ENCODE assay signal across 7 mouse cellular contexts in genomic region chr6:116980349-116980995, GRCm38 (mm10).
A peak's percentile ranks its signal among the peaks of the same experiment; 100 is the strongest.
DNase-seq lines count a peak whose midpoint lies in the region; ATAC-seq lines count a peak whose summit lies in the region.

No protein-coding gene starts in this region.

- WGBS in midbrain, embryonic 10.5 days = 10% methylated on average over 10 of the region's 10 CpGs
- WGBS in midbrain, embryonic 13.5 days = 12% methylated on average over 10 of the region's 10 CpGs
- WGBS in embryonic facial prominence, embryonic 11.5 days = 5% methylated on average over 10 of the region's 10 CpGs
- WGBS in heart, embryonic 16.5 days = 2% methylated on average over 10 of the region's 10 CpGs
- 4% methylated on average over 10 of the region's 10 CpGs for WGBS in limb, embryonic 13.5 days

- ATAC-seq in midbrain, embryonic 13.5 days = no peak
- ATAC-seq in embryonic facial prominence, embryonic 11.5 days (replicated peaks; ENCODE audit: insufficient number of reproducible peaks, low FRiP score, low TSS enrichment, low read depth) = peak; percentile 67
- peak; percentile 79 for ATAC-seq in heart, embryonic 16.5 days (replicated peaks; ENCODE audit: extremely low read depth, insufficient read depth, low FRiP score)
- ATAC-seq in limb, embryonic 13.5 days (ENCODE audit: low FRiP score, low read depth) = peak; percentile 80

- no peaks in the 10 kb centered on the region for H3K36me3 ChIP-seq in midbrain, embryonic 10.5 days
- no peaks in the 10 kb centered on the region for H3K36me3 ChIP-seq in midbrain, embryonic 13.5 days
- H3K36me3 ChIP-seq in embryonic facial prominence, embryonic 11.5 days (replicated peaks; ENCODE audit: control insufficient read depth, insufficient read depth, low read depth, low read length) = no peaks in the 10 kb centered on the region
- H3K36me3 ChIP-seq in heart, embryonic 16.5 days (ENCODE audit: control insufficient read depth, insufficient read depth) = no peaks in the 10 kb centered on the region
- H3K36me3 ChIP-seq in limb, embryonic 13.5 days = no peaks in the 10 kb centered on the region

- H3K4me3 ChIP-seq in midbrain, embryonic 10.5 days = no peak overlapping the region
- H3K4me3 ChIP-seq in midbrain, embryonic 13.5 days (replicated peaks) = no peak overlapping the region
- H3K4me3 ChIP-seq in embryonic facial prominence, embryonic 11.5 days (ENCODE audit: low read depth, low read length) = no peak overlapping the region
- peak overlapping the region; percentile 32 for H3K4me3 ChIP-seq in heart, embryonic 16.5 days (ENCODE audit: low read length)
- H3K4me3 ChIP-seq in limb, embryonic 13.5 days = 0 out of 2 replicates have a peak overlapping the region, but pooled peaks have one; percentile 2

- no peak overlapping the region for H3K9ac ChIP-seq in midbrain, embryonic 13.5 days (replicated peaks)
- no peak overlapping the region; the same call in 1 of the 2 replicates for H3K9ac ChIP-seq in embryonic facial prominence, embryonic 11.5 days (replicated peaks; ENCODE audit: low read length)
- peak overlapping the region; percentile 64 for H3K9ac ChIP-seq in heart, embryonic 16.5 days (ENCODE audit: low read length)
- no peak overlapping the region for H3K9ac ChIP-seq in limb, embryonic 13.5 days

- peak; percentile 44 for DNase-seq in midbrain, embryonic 10.5 days (ENCODE audit: low spot score)
- peak; percentile 49 for DNase-seq in embryonic facial prominence, embryonic 11.5 days (ENCODE audit: low spot score)
- no peak for DNase-seq in urinary bladder, postnatal 14 days (ENCODE audit: low spot score)
- DNase-seq in urinary bladder, adult 2 months (ENCODE audit: low spot score) = no peak

- H3K27me3 ChIP-seq in midbrain, embryonic 10.5 days (ENCODE audit: low read depth, poor library complexity, severe bottlenecking) = no peaks in the 10 kb centered on the region
- no peaks in the 10 kb centered on the region for H3K27me3 ChIP-seq in midbrain, embryonic 13.5 days
- H3K27me3 ChIP-seq in embryonic facial prominence, embryonic 11.5 days (ENCODE audit: control insufficient read depth, insufficient read depth, low read length) = no peaks in the 10 kb centered on the region
- no peaks in the 10 kb centered on the region for H3K27me3 ChIP-seq in heart, embryonic 16.5 days (ENCODE audit: control insufficient read depth, insufficient read depth, low read length)
- H3K27me3 ChIP-seq in limb, embryonic 13.5 days = no peaks in the 10 kb centered on the region

- H3K4me1 ChIP-seq in midbrain, embryonic 10.5 days = peaks cover 16% of the 10 kb centered on the region
- peaks cover 8% of the 10 kb centered on the region for H3K4me1 ChIP-seq in midbrain, embryonic 13.5 days (replicated peaks)
- no peaks in the 10 kb centered on the region for H3K4me1 ChIP-seq in embryonic facial prominence, embryonic 11.5 days (ENCODE audit: control insufficient read depth, insufficient read depth, low read length)
- H3K4me1 ChIP-seq in heart, embryonic 16.5 days (ENCODE audit: control insufficient read depth, insufficient read depth, low read length) = peaks cover 10% of the 10 kb centered on the region
- H3K4me1 ChIP-seq in limb, embryonic 13.5 days = peaks cover 20% of the 10 kb centered on the region

- no peaks in the 10 kb centered on the region for H3K9me3 ChIP-seq in midbrain, embryonic 10.5 days (replicated peaks)
- H3K9me3 ChIP-seq in midbrain, embryonic 13.5 days = no peaks in the 10 kb centered on the region
- no peaks in the 10 kb centered on the region for H3K9me3 ChIP-seq in embryonic facial prominence, embryonic 11.5 days (replicated peaks; ENCODE audit: control insufficient read depth, low read length)
- H3K9me3 ChIP-seq in heart, embryonic 16.5 days (replicated peaks; ENCODE audit: control insufficient read depth, low read length) = no peaks in the 10 kb centered on the region
- H3K9me3 ChIP-seq in limb, embryonic 13.5 days = no peaks in the 10 kb centered on the region

- H3K4me2 ChIP-seq in midbrain, embryonic 13.5 days (replicated peaks) = no peak overlapping the region; the same call in 1 of the 2 replicates
- H3K4me2 ChIP-seq in embryonic facial prominence, embryonic 11.5 days (ENCODE audit: low read depth, low read length) = peak overlapping the region; percentile 10; the same call in 1 of the 2 replicates
- peak overlapping the region; percentile 63 for H3K4me2 ChIP-seq in heart, embryonic 16.5 days (ENCODE audit: low read depth, low read length)
- H3K4me2 ChIP-seq in limb, embryonic 13.5 days (replicated peaks) = peak overlapping the region; percentile 46

- peak overlapping the region; percentile 57; the same call in 1 of the 2 replicates for H3K27ac ChIP-seq in midbrain, embryonic 10.5 days (replicated peaks)
- H3K27ac ChIP-seq in midbrain, embryonic 13.5 days = no peak overlapping the region
- H3K27ac ChIP-seq in embryonic facial prominence, embryonic 11.5 days (replicated peaks; ENCODE audit: low read depth, low read length) = 0 out of 2 replicates have a peak overlapping the region, but pooled peaks have one; percentile 30
- peak overlapping the region; percentile 68 for H3K27ac ChIP-seq in heart, embryonic 16.5 days (ENCODE audit: low read length)
- H3K27ac ChIP-seq in limb, embryonic 13.5 days = peak overlapping the region; percentile 75

Comparison
In these comparisons a context has a peak if more than half of its experiments do, and no peak if none do; other contexts are left out.
1. DNase-seq: peak in midbrain, embryonic 10.5 days (single experiment) and embryonic facial prominence, embryonic 11.5 days (single experiment); none in urinary bladder, postnatal 14 days (single experiment) and urinary bladder, adult 2 months (single experiment).
2. H3K4me3 ChIP-seq: peak in heart, embryonic 16.5 days (single experiment) and limb, embryonic 13.5 days (single experiment); none in midbrain, embryonic 10.5 days (single experiment), midbrain, embryonic 13.5 days (single experiment) and embryonic facial prominence, embryonic 11.5 days (single experiment).